Mouse (Mus musculus): Measurements from ENCODE around the gene Gm20388.

The Gm20388 gene

GRCm38 (mm10) chr8:121935341-121936294 lies 2025.0 kb downstream of the Gm20388 start:
- no peak for DNase-seq (ENCODE audit: low spot score in 2 of 2)

GRCm38 (mm10) chr8:121936391-121936790 lies 2025.8 kb downstream of the Gm20388 start:
- no peak for DNase-seq (ENCODE audit: low spot score in 2 of 2)

GRCm38 (mm10) chr8:121938732-121939131 lies 2028.1 kb downstream of the Gm20388 start:
- no peak for DNase-seq (ENCODE audit: low spot score in 2 of 2)

GRCm38 (mm10) chr8:121943057-121943540 lies 2032.5 kb downstream of the Gm20388 start:
- no peak for DNase-seq (ENCODE audit: low spot score in 2 of 2)

GRCm38 (mm10) chr8:121943716-121944115 lies 2033.1 kb downstream of the Gm20388 start:
- DNase-seq (ENCODE audit: low spot score in 2 of 2) = no peak

GRCm38 (mm10) chr8:121944831-121945230 lies 2034.2 kb downstream of the Gm20388 start, which contains the start of gene Car5a:
Gene Car5a (minus strand): TSS chr8:121944904.
- no peak for DNase-seq (ENCODE audit: low spot score in 2 of 2)

- no peak for DNase-seq (ENCODE audit: low spot score in 2 of 2)
Measured at GRCm38 (mm10) chr8:121946351-121946750, 2035.7 kb downstream of the Gm20388 start.

GRCm38 (mm10) chr8:121947047-121947752 lies 2036.6 kb downstream of the Gm20388 start:
- DNase-seq (ENCODE audit: low spot score in 2 of 2) = no peak

GRCm38 (mm10) chr8:121947753-121948141 lies 2037.1 kb downstream of the Gm20388 start:
- peak; percentile 83 to 85 for DNase-seq (ENCODE audit: low spot score in 2 of 2)

- peak in 1 of 2 experiments; percentile 15 for DNase-seq (ENCODE audit: low spot score in 2 of 2)
Measured at GRCm38 (mm10) chr8:121948321-121949145, 2037.9 kb downstream of the Gm20388 start.

GRCm38 (mm10) chr8:121949222-121949800 lies 2038.7 kb downstream of the Gm20388 start, which contains the start of gene Banp:
Gene Banp (plus strand): TSS chr8:121949750.
- DNase-seq (ENCODE audit: low spot score in 2 of 2) = no peak

GRCm38 (mm10) chr8:121949941-121950748 lies 2039.5 kb downstream of the Gm20388 start:
- DNase-seq (ENCODE audit: low spot score in 2 of 2) = peak; percentile 98 to 99

- peak; percentile 33 to 56 for DNase-seq (ENCODE audit: low spot score in 2 of 2)
Measured at GRCm38 (mm10) chr8:121950749-121951655, 2040.4 kb downstream of the Gm20388 start.

- DNase-seq (ENCODE audit: low spot score in 2 of 2) = peak in 1 of 2 experiments; percentile 7
Measured at GRCm38 (mm10) chr8:121951656-121952009, 2041.0 kb downstream of the Gm20388 start.

- DNase-seq (ENCODE audit: low spot score in 2 of 2) = no peak
Measured at GRCm38 (mm10) chr8:121952122-121952521, 2041.5 kb downstream of the Gm20388 start.

GRCm38 (mm10) chr8:121952800-121953199 lies 2042.2 kb downstream of the Gm20388 start:
- DNase-seq (ENCODE audit: low spot score in 2 of 2) = no peak

GRCm38 (mm10) chr8:121953821-121954545 lies 2043.3 kb downstream of the Gm20388 start:
- DNase-seq (ENCODE audit: low spot score in 2 of 2) = no peak

GRCm38 (mm10) chr8:121954981-121955555 lies 2044.4 kb downstream of the Gm20388 start:
- DNase-seq (ENCODE audit: low spot score in 2 of 2) = no peak
